Mouse (Mus musculus): ENCODE measurements around the gene Rhou. TPM values are rescaled to one million over a fixed set of nuclear protein-coding genes. Genes with fewer than 3 reads are reported as not detected.

Rhou gene
- total RNA-seq, 2 experiments from 2014 or later, result 15.0 to 26.5 TPM

DNA sequence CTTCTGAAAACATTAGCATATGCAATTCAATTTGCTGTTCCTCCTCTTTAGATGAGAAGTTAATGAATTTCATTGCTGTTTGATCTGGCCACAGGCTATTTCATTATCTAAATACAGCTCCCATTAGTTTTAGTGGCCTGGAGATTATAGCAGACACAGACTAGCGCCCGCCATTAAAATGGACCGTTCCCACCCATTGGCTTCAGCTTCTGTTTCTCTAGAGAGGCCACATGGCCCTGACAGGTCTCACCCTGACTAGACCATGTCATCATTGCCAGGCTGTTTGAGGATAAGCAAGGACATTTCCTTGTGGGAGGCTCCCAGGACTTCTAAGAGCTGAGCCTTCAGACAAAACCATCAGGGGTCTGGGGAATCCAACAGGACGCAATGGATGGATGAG, 31.7 kb downstream of the Rhou start:
- no peak for ATAC-seq (ENCODE audit: poor library complexity, severe bottlenecking)

DNA sequence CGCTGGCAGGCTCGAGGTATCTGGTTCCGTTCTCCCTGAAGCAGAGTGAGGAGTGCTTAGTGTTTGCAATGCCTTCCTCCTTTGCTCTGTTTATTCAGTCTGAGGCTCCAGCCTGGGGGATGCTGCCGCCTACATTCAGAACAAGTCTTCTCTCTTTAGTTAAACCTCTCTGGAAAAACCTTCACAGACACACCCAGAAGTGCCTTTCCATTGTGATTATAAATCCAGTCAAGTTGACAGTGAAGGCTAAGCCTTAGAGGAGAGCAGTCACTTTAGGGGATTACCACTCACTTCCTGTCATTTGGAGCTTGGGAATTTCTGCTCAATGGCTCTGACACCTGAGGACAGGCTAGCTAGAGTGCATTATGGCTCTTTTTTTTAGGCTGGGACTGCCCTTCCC, 34.1 kb downstream of the Rhou start:
- no peak for ATAC-seq (ENCODE audit: poor library complexity, severe bottlenecking)

DNA sequence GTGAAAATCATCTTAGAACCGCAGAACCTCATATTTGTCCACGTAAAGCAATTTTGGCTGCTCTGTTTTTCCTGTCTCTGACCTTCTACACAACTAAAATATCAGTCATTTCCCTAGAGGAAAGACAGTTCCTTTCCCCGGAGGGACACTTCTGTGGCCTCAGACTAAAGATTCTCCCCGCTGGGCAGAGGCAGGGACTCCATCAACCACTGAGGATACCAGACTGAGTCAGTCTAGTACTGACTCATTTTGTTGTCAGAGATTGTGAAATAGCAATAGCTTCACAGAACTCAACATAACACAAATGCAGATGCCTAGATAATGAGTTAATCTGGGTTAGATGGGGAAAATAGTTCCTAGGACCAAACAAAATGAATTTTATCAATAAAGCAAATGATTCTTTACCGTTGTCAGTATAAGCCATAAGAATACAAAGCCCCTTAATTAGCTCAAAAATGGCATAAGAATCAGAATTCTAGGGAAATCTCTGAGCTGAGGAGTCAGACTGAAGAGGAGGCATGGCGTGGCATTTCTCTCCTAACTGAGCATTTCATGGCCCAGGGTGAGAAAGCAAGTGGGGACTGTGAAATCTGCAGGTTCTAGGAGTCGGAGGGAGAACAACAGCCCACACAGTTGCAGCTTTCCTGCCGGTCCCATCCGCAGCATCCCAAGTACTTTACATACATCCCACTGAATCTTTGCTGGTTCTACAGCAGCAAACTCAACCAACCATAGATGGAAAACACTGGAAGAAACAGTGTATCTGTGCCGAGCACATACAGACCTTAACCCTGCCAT, 38.6 kb downstream of the Rhou start:
- no peak for ATAC-seq (ENCODE audit: poor library complexity, severe bottlenecking)

DNA sequence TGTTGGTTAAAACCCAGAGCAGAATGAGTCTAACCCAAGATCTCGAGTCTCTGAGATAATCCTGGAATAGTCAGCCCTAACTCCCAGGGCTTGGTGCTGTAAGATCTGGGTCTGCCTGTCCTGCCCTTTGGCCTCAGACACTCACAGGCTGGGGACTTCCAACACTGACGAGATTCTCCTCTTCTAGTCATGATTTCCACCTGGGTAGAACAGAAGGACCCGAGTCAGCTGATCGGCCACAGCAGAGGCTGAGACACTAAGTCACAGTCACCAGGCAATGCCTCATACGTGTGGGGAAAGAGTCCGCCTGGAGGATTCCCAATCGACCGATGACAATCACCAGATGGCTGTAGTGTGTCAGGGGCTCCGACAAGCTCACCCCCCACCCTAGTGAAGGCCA, 42.4 kb downstream of the Rhou start:
- no peak for ATAC-seq (ENCODE audit: poor library complexity, severe bottlenecking)

DNA sequence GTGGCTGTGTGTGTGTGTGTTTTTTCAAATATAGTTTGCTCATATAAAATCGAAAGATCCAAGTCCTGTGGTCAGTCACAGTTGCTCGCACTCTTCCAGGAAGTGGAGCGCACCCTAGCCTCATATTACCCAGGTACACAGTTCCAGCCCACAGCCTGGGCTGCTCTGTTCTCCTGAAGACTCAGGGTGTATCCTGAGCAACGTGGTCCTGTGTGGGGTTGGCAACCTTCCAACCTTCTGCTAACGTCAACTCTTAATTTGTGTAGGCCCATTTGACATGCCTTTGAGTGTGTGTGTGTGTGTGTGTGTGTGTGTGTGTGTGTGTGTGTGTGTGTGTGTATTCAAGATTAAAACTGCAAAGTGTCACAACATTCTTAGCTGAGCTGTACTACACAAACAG, 43.6 kb downstream of the Rhou start:
- no peak for ATAC-seq (ENCODE audit: poor library complexity, severe bottlenecking)

DNA sequence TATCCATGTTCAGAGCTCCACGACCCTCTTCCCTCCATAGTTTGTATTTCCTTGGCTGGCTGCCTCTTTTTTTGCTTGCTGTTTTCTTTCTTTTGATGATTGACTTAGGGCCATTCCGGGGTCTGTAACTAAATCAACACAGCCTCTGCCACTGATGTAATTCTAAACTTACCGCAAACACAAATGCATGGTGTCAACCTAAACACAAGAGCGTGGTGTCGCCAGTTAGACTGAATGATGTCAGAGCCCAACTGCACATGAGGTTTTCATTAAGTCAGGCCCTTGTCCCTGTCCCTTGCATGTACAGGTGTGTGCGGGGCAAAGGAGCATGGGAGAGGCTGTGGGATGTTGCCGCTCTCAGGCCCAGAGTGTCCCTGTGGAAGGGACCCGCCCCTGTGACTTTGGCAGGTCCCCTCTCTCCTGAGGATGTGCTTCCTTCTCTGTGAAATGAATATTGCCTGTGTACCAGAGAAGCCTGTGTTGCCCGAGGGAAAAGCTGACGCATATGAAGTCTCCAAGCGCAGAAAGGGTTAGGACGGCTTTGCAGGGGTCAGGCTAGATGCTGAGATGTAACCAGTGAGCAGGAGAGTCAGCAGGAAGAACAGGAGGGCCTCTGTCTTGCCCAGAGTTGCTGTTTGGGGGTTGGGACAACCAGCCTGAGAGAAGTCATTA, 46.8 kb downstream of the Rhou start:
- ATAC-seq (ENCODE audit: poor library complexity, severe bottlenecking), result no peak

DNA sequence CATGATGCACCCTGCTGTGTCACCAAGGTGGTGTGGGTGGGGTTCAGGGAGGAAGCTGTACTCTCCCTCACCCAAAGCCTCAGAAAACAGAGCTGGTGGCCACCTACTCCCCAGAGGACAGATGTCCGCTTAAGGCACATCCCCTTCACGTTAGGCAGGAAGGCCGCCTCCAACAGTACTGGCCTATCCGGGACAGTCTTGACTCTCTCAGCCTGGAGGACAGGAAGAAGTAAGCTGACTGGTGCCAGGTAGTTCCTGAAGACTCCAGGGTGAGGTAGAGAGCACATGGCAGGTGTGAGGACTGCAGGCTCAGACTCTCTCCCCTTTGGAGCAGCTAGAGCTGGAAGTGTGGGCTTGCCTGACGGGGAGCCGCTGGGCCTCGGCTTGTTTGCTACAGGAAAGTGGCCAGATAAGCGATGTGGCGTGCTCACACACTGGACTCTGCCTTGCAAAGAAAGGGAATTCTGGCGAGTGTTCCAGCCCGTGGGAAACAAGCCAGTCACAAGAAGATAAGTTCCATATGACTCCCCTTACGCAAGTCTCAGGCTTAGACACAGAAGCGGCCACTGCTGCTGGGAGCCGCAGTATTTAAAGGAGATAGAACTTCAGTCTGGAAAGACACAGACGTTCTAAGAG, 48.3 kb downstream of the Rhou start:
- no peak for ATAC-seq (ENCODE audit: poor library complexity, severe bottlenecking)

DNA sequence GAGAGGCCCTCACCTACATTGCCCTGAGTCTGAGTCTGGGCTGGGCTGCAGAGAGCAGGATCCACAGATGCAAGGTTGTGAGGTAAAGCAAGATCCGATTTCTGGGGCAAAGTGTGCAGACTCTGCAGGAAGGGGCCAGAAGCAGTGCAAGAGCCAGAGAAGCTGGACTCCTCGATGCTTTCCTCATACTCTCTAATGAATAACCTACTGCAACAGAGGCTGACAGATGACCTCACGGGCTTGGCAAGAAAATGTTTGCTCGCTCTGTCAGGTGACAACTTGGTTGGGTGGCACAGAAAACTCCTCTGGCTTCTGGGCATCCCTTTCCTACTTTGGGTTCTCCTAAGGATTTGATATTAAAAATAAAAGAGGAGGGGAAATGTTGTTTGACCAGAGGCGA, 51.6 kb downstream of the Rhou start:
- ATAC-seq (ENCODE audit: poor library complexity, severe bottlenecking), result no peak

DNA sequence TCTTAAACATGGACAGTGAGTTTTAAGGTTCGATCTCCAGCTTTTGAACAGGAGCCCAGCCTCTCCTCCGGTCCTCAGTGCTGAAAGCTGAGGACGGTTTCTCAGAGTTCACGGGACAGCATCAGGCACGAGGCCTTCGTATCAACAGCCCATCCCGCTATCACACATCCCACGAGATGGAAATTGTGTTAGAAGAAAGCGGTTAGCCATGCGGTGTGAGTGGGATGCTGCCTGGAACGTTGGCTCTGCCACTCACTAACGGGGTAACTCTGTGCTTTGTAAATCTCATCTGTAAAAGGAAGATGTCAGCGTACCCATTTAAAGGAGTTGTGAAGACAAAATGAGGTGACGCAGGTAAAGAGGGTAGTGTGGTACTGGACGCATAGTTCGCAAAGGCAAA, 53.4 kb downstream of the Rhou start:
- ATAC-seq (ENCODE audit: poor library complexity, severe bottlenecking), result no peak

DNA sequence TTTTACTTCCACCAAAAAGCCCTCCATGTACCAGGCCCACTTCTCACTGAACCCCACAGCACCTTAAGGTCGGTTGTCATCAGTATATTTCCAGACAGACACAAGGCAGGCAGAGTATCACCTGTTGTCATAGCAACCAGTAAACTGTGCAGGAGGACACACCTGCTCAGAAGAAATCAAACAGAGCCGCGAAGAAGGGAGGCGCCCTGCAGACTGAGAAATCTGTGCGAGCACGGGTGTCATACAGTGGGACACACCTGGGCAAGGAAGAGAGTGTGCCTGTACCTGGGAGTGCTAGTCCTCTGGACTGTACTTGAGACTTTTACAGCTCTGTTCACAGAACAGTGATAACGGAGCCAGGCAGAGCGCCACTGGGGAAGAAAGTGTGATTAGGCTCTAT, 55.0 kb downstream of the Rhou start:
- ATAC-seq (ENCODE audit: poor library complexity, severe bottlenecking), result no peak

DNA sequence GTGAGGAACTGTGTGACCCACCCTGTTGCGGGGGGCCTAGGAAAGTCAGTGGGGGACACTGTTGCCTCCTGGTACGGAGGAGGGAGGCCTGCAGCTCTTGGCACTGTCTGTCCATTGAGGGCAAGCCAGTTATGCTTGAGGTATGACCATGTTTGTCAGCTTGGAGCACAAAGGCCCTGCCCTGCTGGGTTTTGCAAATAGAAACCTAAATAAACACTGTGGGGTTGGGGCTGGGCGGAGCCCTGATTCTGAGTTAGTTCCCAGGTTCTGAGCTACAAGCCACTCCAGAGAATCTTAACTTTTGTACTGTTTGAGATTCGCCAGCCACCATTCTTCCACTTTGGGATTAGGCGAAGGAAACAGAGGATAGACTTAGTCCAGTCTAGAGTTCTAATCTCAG, 56.6 kb downstream of the Rhou start:
- ATAC-seq (ENCODE audit: poor library complexity, severe bottlenecking), result no peak

Other genes starting within 250 kb of the Rhou start
- not detected in 2 replicates for gene Mc1r, start 246.8 kb upstream of the Rhou start, total RNA-seq (2015)
- gene Mc1r, start 246.8 kb upstream of the Rhou start, total RNA-seq (2017), result not detected in 2 replicates
- 0.89 and 1.0 TPM in 2 replicates for gene Tubb3, start 242.5 kb upstream of the Rhou start, total RNA-seq (2015)
- 0.37 and 1.2 TPM in 2 replicates for gene Tubb3, start 242.5 kb upstream of the Rhou start, total RNA-seq (2017)
- 15.2 and 19.6 TPM in 2 replicates for gene Def8, start 230.4 kb upstream of the Rhou start, total RNA-seq (2015)
- 24.9 and 27.3 TPM in 2 replicates for gene Def8, start 230.4 kb upstream of the Rhou start, total RNA-seq (2017)
- 10.4 and 11.7 TPM in 2 replicates for gene Afg3l1, start 176.0 kb upstream of the Rhou start, total RNA-seq (2015)
- gene Afg3l1, start 176.0 kb upstream of the Rhou start, total RNA-seq (2017), result 12.2 and 13.3 TPM in 2 replicates
- not detected in 2 replicates for gene Dbndd1, start 138.5 kb upstream of the Rhou start, total RNA-seq (2015)
- gene Dbndd1, start 138.5 kb upstream of the Rhou start, total RNA-seq (2017), result 0.07 TPM in 1 of 2 replicates, not detected in the other
- 1.4 and 1.7 TPM in 2 replicates for gene Gas8, start 135.1 kb upstream of the Rhou start, total RNA-seq (2015)
- gene Gas8, start 135.1 kb upstream of the Rhou start, total RNA-seq (2017), result 7.0 and 10.7 TPM in 2 replicates
- gene Rab4a, start 152.1 kb downstream of the Rhou start, total RNA-seq (2015), result 1.2 and 2.1 TPM in 2 replicates
- gene Rab4a, start 152.1 kb downstream of the Rhou start, total RNA-seq (2017), result 0.26 and 1.1 TPM in 2 replicates
- gene Ccsap, start 206.3 kb downstream of the Rhou start, total RNA-seq (2015), result 8.0 and 9.2 TPM in 2 replicates
- 11.1 and 11.7 TPM in 2 replicates for gene Ccsap, start 206.3 kb downstream of the Rhou start, total RNA-seq (2017)
- gene Acta1, start 240.8 kb downstream of the Rhou start, total RNA-seq (2015), result not detected in 2 replicates
- not detected in 2 replicates for gene Acta1, start 240.8 kb downstream of the Rhou start, total RNA-seq (2017)